Mouse (Mus musculus) heart, postnatal 0 days (tissue): ENCODE measurements at regions not wholly inside any gene's neighbourhood (a gene's known extent, or its start where the extent isn't known, plus 50 kb on each side); places are given as distances from the start of the nearest gene placed in this dataset.

ENCODE experiments used
- ATAC-seq: fragments of 200-750 bp; cut with Nextera tagmentation; 2 replicates; pipeline ENCODE4 v1.8.0; 2017; ENCODE audit warnings: low read depth, moderate number of reproducible peaks, moderate library complexity; ENCODE audit not compliant: insufficient read depth
- DNase-seq: peaks from one replicate; pipeline ENCODE4 v3.0.0-alpha.2; 2016; ENCODE audit warnings: low spot score
- H3K27ac ChIP-seq: fragments of 300-500 bp; sonication (generic); 2 replicates; pipeline ENCODE4 v1.5.1; 2014; ENCODE audit warnings: low read depth, mild to moderate bottlenecking
- H3K27me3 ChIP-seq: fragments of 300-500 bp; sonication (generic); 2 replicates; pipeline ENCODE4 v1.6.1; 2014; ENCODE audit warnings: low read length, mixed read lengths; ENCODE audit not compliant: control insufficient read depth, insufficient read depth
- H3K36me3 ChIP-seq: fragments of 300-500 bp; sonication (generic); replicated peaks from 2 replicates; pipeline ENCODE4 v1.6.1; 2014; ENCODE audit warnings: low read length, mixed read lengths; ENCODE audit not compliant: control insufficient read depth, insufficient read depth
- H3K4me1 ChIP-seq: fragments of 300-500 bp; sonication (generic); 2 replicates; pipeline ENCODE4 v1.6.1; 2014; ENCODE audit warnings: antibody characterized with exemption; ENCODE audit not compliant: control insufficient read depth, insufficient read depth
- H3K4me2 ChIP-seq: fragments of 300-500 bp; sonication (generic); 2 replicates; pipeline ENCODE4 v1.6.1; 2014; ENCODE audit warnings: low read depth, mild to moderate bottlenecking, low read length, moderate library complexity
- H3K4me3 ChIP-seq: fragments of 300-500 bp; sonication (generic); 2 replicates; pipeline ENCODE4 v1.5.1; 2014; ENCODE audit warnings: low read depth, low read length
- H3K9ac ChIP-seq: fragments of 300-500 bp; sonication (generic); replicated peaks from 2 replicates; pipeline ENCODE4 v1.6.1; 2014; ENCODE audit warnings: low read depth, low read length, mixed read lengths
- H3K9me3 ChIP-seq: fragments of 300-500 bp; sonication (generic); replicated peaks from 2 replicates; pipeline ENCODE4 v1.6.1; 2016; ENCODE audit warnings: low read length; ENCODE audit not compliant: control insufficient read depth
- CTCF ChIP-seq: IDR thresholded peaks from 2 replicates; pipeline ENCODE4 v1.5.1; 2016; ENCODE audit warnings: antibody characterized with exemption, control low read depth, low read depth
- EP300 ChIP-seq: IDR thresholded peaks from 2 replicates; pipeline ENCODE4 v1.6.1; 2016; ENCODE audit warnings: antibody characterized with exemption, low read depth
- WGBS: fragments of 180-500 bp; shearing (Covaris S2); extraction: QIAGEN DNeasy Blood & Tissue Kit; methylation state at CpG from one replicate; pipeline ENCODE4 v1.1.7; 2014; 5-methylcytosine and 5-hydroxymethylcytosine counted together

DNA sequence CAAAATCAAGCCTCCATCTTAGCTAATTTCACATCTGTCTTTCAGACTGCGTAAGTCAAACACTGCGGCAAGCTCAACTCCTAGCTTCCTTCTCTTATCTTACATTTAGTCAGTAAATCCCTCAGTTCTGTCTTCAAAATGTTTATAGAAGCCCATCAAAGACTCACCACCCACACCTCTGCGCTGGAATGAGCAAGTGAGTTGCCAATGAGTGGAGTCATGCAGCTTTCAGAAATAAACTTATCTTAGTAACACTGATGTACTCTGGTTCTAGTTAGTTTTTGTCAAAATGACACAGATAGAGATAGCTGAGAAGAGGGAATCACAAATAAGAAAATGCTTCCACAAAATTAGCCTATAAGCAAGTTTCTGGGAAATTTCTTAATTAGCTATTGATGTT lies 280.7 kb upstream of the Prkd1 start:
- no peaks in the 10 kb centered on the region for H3K9me3 ChIP-seq
- no peak overlapping the region for H3K27ac ChIP-seq
- H3K9ac ChIP-seq = no peak overlapping the region
- WGBS = 63% methylated on average over 3 of the region's 3 CpGs
- TF ChIP-seq CTCF (no peak), EP300 (no peak)
- no peak overlapping the region for H3K4me3 ChIP-seq
- no peak overlapping the region for H3K4me2 ChIP-seq
- no peak for ATAC-seq
- H3K4me1 ChIP-seq = no peaks in the 10 kb centered on the region
- DNase-seq = no peak
- no peaks in the 10 kb centered on the region for H3K36me3 ChIP-seq
- H3K27me3 ChIP-seq = no peaks in the 10 kb centered on the region

DNA sequence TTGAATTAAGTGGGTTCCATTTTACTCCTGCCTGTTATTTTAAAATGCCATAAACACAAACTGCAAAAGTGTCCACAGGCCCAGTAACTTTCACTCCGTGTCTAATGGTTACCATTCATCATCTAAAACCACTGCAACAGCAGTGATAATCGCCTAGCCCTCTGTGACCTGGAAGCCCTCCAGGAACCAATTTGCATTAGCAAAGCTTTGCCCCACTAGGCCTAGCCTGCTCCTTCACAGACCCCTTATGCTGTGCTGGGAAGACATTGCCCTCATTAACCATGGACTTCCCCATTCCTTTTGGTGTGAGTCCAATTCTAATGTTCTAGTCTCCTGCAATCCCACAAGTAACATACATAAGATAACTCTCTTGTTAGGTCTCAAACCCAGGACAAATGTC lies 277.3 kb upstream of the Prkd1 start:
- DNase-seq = no peak
- Histone ChIP-seq H3K9ac (no peak overlapping the region), H3K9me3 (no peaks in the 10 kb centered on the region), H3K27ac (no peak overlapping the region), H3K4me3 (no peak overlapping the region), H3K36me3 (no peaks in the 10 kb centered on the region), H3K27me3 (no peaks in the 10 kb centered on the region), H3K4me2 (no peak overlapping the region), H3K4me1 (no peaks in the 10 kb centered on the region)
- 44% methylated on average over 2 of the region's 2 CpGs for WGBS
- no peak for TF ChIP-seq CTCF
- no peak for TF ChIP-seq EP300
- no peak for ATAC-seq

DNA sequence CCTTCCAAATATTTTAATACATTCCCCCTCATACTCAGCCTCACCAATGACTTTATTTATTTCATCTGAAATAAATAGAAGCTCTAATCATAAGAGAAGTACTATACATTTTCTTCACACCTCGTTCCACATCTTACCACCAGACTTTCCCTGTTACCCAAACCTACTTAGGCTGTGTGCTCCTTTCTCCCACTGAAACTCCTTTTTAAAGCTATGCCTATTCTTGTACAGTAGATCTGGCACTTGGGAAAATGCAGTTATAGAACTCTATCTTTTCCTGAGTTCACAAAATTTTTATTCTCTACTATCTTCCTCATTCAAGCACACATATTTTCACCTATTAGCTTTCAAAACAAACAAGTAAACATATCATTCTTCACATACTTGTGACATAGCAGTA lies 272.8 kb upstream of the Prkd1 start:
- Histone ChIP-seq H3K9ac (no peak overlapping the region), H3K4me1 (no peaks in the 10 kb centered on the region), H3K4me3 (no peak overlapping the region), H3K4me2 (no peak overlapping the region), H3K27ac (no peak overlapping the region), H3K36me3 (no peaks in the 10 kb centered on the region), H3K9me3 (no peaks in the 10 kb centered on the region), H3K27me3 (no peaks in the 10 kb centered on the region)
- TF ChIP-seq CTCF (no peak), EP300 (no peak)
- WGBS = 67% methylated on average over 1 of the region's 1 CpGs
- ATAC-seq = no peak
- no peak for DNase-seq

DNA sequence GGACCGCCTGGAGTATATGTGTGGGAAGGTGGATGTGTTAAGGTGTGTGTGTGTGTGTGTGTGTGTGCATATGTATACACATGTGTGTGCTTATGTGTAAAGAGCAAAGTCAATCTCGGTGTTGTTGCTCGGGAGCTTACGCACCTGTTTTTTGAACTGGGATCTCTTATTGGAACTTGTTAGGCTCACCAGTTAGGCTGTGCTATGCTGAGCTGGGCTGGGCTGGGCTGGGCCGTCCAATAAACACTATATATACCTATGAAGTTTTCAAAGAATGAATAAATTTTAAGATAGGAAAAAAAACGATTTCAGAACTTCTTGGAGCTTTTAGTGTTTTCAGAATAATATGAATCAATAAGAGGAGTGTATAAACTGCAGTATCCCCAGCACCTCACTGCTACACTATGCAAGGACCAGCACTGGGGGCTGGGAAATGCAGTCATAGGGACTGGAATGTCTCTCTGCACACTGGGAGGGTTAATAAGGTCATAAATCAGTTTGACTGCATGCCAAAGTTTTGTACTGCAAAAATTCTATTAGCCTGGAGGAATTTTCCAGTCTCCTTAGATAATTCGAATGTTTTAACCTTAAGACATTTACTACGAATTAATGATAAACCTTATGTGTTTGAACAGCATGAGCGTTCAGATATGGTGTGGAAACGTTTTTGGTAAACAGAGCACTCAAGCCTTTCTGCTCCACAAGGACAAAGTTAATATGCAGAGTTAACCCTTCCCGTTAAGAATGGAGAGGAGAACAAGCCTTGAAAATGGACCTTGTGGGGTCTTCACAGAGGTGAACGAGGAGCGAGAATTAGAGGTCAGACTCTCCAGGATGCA lies 250.9 kb upstream of the Prkd1 start:
- DNase-seq (no peak), ATAC-seq (no peak)
- no peaks in the 10 kb centered on the region for H3K9me3 ChIP-seq
- H3K4me2 ChIP-seq = no peak overlapping the region
- no peaks in the 10 kb centered on the region for H3K36me3 ChIP-seq
- no peaks in the 10 kb centered on the region for H3K27me3 ChIP-seq
- H3K4me1 ChIP-seq = no peaks in the 10 kb centered on the region
- WGBS = 69% methylated on average over 13 of the region's 13 CpGs
- H3K9ac ChIP-seq = no peak overlapping the region
- H3K4me3 ChIP-seq = no peak overlapping the region
- no peak for TF ChIP-seq CTCF
- no peak for TF ChIP-seq EP300
- H3K27ac ChIP-seq = no peak overlapping the region

DNA sequence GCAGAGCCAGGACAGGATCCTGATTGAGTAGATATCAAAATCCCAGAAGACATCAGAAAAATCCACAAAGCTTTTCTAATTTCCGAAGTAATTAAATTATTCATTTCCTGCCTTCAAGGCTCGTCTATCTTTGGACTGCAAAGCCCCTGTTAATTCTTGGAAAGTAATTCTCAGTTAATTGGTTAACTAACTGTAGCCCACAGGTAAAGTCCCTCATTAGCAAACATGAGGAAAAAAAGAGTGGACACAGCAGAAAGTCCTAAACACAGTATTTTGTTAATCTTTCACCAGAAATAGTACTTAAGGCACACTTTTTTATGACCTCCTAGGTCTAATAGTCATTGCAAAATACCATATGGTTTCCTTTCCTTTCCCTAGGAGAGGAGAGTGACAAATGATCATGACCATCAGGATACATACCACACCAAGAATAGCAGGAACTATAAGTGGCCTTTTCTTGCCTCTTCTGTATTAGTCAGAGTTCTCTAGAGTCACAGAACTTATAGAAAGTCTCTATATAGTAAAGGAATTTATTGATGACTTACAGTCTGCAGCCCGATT lies 248.8 kb upstream of the Prkd1 start:
- H3K9me3 ChIP-seq = no peaks in the 10 kb centered on the region
- no peak overlapping the region for H3K4me2 ChIP-seq
- no peak overlapping the region for H3K4me3 ChIP-seq
- 71% methylated on average over 3 of the region's 3 CpGs for WGBS
- H3K4me1 ChIP-seq = no peaks in the 10 kb centered on the region
- no peak overlapping the region for H3K9ac ChIP-seq
- no peaks in the 10 kb centered on the region for H3K27me3 ChIP-seq
- no peak overlapping the region for H3K27ac ChIP-seq
- H3K36me3 ChIP-seq = no peaks in the 10 kb centered on the region
- ATAC-seq (no peak), DNase-seq (no peak)
- TF ChIP-seq CTCF (no peak), EP300 (no peak)
